Mouse (Mus musculus) CH12.LX (cell line): ENCODE data around the gene Fam169b. TPM values are rescaled to one million over a fixed set of nuclear protein-coding genes. Genes with fewer than 3 reads are reported as not detected.

Experiments used
- DNase-seq: peaks from one replicate; pipeline ENCODE4 v3.0.0-alpha.2; 2013; ENCODE audit errors: extremely low read depth
- H3K27ac ChIP-seq: 2 replicates; pipeline ENCODE4 v1.5.1; 2012; ENCODE audit warnings: low read depth, mild to moderate bottlenecking, control low read depth, moderate library complexity; ENCODE audit not compliant: insufficient read depth
- H3K27me3 ChIP-seq: replicated peaks from 2 replicates; pipeline ENCODE3; 2012; ENCODE audit warnings: inconsistent platforms
- H3K36me3 ChIP-seq, 2 experiments: replicated peaks in 1 of 2; 2 replicates each; pipeline versions ENCODE3 to v1.6.1; 2012; ENCODE audit warnings: inconsistent platforms in 1 of 2, low read length in 1 of 2, mild to moderate bottlenecking in 1 of 2, mixed read lengths in 1 of 2, moderate library complexity in 1 of 2; ENCODE audit not compliant: control insufficient read depth in 1 of 2, insufficient read depth in 1 of 2
- H3K4me1 ChIP-seq, 2 experiments: 2 replicates each; pipeline ENCODE4 v1.6.1; 2012; ENCODE audit warnings: inconsistent platforms in 1 of 2, moderate library complexity in 1 of 2; ENCODE audit not compliant: insufficient read depth in 2 of 2, control insufficient read depth in 1 of 2
- H3K4me2 ChIP-seq: 2 replicates; pipeline ENCODE4 v1.6.1; 2012; ENCODE audit warnings: low read depth, mild to moderate bottlenecking, control low read depth; ENCODE audit not compliant: poor library complexity, insufficient read depth, severe bottlenecking
- H3K4me3 ChIP-seq, 3 experiments: fragments of 150-350 bp in 1 of 3; sonication (generic) in 1 of 3; replicated peaks in 1 of 3; 2 replicates each; pipeline versions ENCODE3 to v1.5.1; 2011 to 2012; ENCODE audit warnings: low read depth in 2 of 3, low read length in 2 of 3, mild to moderate bottlenecking in 2 of 3, moderate library complexity in 2 of 3, control low read depth in 1 of 3, improper control_type of control experiment in 1 of 3, inconsistent platforms in 1 of 3, mixed read lengths in 1 of 3; ENCODE audit not compliant: poor library complexity in 1 of 3
- H3K79me2 ChIP-seq: replicated peaks from 2 replicates; pipeline ENCODE4 v1.6.1; 2012; ENCODE audit warnings: mild to moderate bottlenecking, moderate library complexity; ENCODE audit not compliant: control insufficient read depth, poor library complexity, insufficient read depth, severe bottlenecking; ENCODE audit errors: extremely low read depth
- H3K9ac ChIP-seq: 2 replicates; pipeline ENCODE4 v1.6.1; 2012; ENCODE audit warnings: low read depth, mild to moderate bottlenecking, control low read depth, moderate library complexity; ENCODE audit not compliant: insufficient read depth
- H3K9me3 ChIP-seq: replicated peaks from 2 replicates; pipeline ENCODE3; 2012; ENCODE audit warnings: low read length, inconsistent platforms, mixed read lengths
- CHD2 ChIP-seq: IDR thresholded peaks from 2 replicates; pipeline ENCODE4 v1.6.1; 2011; ENCODE audit warnings: low read length, improper control_type of control experiment
- ETS1 ChIP-seq: conservative IDR thresholded peaks from 2 replicates; pipeline ENCODE4 v1.6.1; 2012; ENCODE audit warnings: low read depth, mild to moderate bottlenecking, inconsistent platforms, low read length, improper control_type of control experiment, moderate library complexity
- GABPA ChIP-seq: IDR thresholded peaks from 2 replicates; pipeline ENCODE4 v1.6.1; 2012; ENCODE audit warnings: low read depth, low read length, improper control_type of control experiment, inconsistent platforms; ENCODE audit not compliant: insufficient replicate concordance
- MAFK ChIP-seq: IDR thresholded peaks from 2 replicates; pipeline ENCODE4 v1.6.1; 2011; ENCODE audit warnings: low read length, improper control_type of control experiment; ENCODE audit not compliant: insufficient replicate concordance
- MXI1 ChIP-seq: IDR thresholded peaks from 2 replicates; pipeline ENCODE4 v1.6.1; 2011; ENCODE audit warnings: mild to moderate bottlenecking, low read depth, low read length, improper control_type of control experiment
- POLR2A ChIP-seq: IDR thresholded peaks from 2 replicates; pipeline ENCODE4 v1.6.1; 2011; ENCODE audit warnings: low read depth, mild to moderate bottlenecking, improper control_type of control experiment, low read length
- RCOR1 ChIP-seq: conservative IDR thresholded peaks from 2 replicates; pipeline ENCODE4 v1.6.1; 2012; ENCODE audit warnings: low read depth, mild to moderate bottlenecking, inconsistent platforms, low read length, improper control_type of control experiment
- SMC3 ChIP-seq: IDR thresholded peaks from 2 replicates; pipeline ENCODE4 v1.6.1; 2011; ENCODE audit warnings: low read depth, low read length, improper control_type of control experiment
- TCF12 ChIP-seq: IDR thresholded peaks from 2 replicates; pipeline ENCODE4 v1.6.1; 2014; ENCODE audit warnings: low read depth, mild to moderate bottlenecking, inconsistent platforms, low read length, improper control_type of control experiment
- UBTF ChIP-seq: IDR thresholded peaks from 2 replicates; pipeline ENCODE4 v1.6.1; 2012; ENCODE audit warnings: low read depth, mild to moderate bottlenecking, inconsistent platforms, low read length, improper control_type of control experiment, moderate library complexity
- USF2 ChIP-seq: conservative IDR thresholded peaks from 2 replicates; pipeline ENCODE4 v1.6.1; 2011; ENCODE audit warnings: low read depth, low read length, improper control_type of control experiment
- dilution Hi-C: fragments of 300-500 bp; cut with MboI; formaldehyde crosslinking; loops from 2 replicates; pipeline ENCODE4 v1.14.3; 2020; ENCODE audit warnings: low sequenced_read_pairs; ENCODE audit not compliant: extremely low pct_unique_long_range_greater_than_20kb, extremely low pct_ligation_motif_present
- in situ Hi-C: fragments of 300-500 bp; cut with MboI; formaldehyde crosslinking; loops from 3 replicates; pipeline ENCODE4 v1.14.3; 2019; ENCODE audit warnings: low sequenced_read_pairs, low pct_ligation_motif_present, low pct_unique_long_range_greater_than_20kb, mixed read lengths
- polyA plus RNA-seq: library from polyadenylated mRNA; unstranded; fragments of >175 nt; gene quantifications from 2 replicates; pipeline ENCODE4 v1.2.1, GENCODE M21; 2012; ENCODE audit warnings: low read depth; ENCODE audit not compliant: insufficient read length
- total RNA-seq, 2 experiments: library from RNA; depleted of rRNA; stranded (reverse); fragments of 300-350 nt in 1 of 2; fragments of >200 nt in 1 of 2; gene quantifications; 2 replicates each; pipeline ENCODE4 v1.2.3; 2012 to 2014

Fam169b gene
- total and polyA plus RNA-seq, 3 experiments: 15.9 to 17.0 (median 16.2) TPM

DNA sequence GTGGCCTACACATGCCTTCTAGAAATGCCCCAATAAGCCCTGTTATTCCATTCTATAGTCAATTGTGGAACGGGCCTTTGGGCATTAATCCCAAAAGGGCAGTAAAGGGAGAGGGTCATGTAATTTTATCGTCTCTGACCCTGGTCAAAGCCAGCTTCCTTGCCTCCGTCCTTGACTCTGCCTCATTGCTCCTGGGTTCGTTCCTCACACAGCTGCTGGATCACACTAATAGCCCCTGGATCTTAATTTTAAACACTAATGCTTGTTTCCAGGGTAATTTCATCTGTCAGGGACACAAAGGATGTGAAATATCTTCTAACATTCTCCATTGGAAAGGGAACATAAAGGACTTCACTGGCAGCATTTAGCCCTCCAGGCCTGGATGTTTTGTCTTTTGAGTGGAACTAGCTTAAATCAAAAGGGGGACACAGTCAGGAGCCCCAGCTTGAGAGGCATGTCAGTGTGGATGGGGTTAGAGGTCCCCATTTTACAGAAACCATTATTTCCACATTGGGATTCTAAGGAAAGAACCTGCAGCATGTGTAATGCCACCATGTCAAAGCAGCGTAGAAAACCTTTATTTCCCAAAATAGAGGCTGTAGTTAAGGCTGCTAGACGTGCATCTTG is 122.2 kb downstream of the Fam169b start:
- TF ChIP-seq USF2 (no peak), POLR2A (no peak), UBTF (no peak), RCOR1 (no peak), ETS1 (no peak), TCF12 (no peak), SMC3 (no peak), MAFK (no peak)
- dilution Hi-C loops: no loop called here
- no peak overlapping the region for H3K27ac ChIP-seq
- H3K36me3 ChIP-seq: no peaks in the 10 kb centered on the region
- no peak overlapping the region for H3K4me2 ChIP-seq
- peaks cover 61% of the 10 kb centered on the region for H3K27me3 ChIP-seq
- in situ Hi-C loops: no loop called here
- no peak overlapping the region for H3K4me3 ChIP-seq
- DNase-seq: no peak
- H3K9ac ChIP-seq: no peak overlapping the region
- no peaks in the 10 kb centered on the region for H3K79me2 ChIP-seq
- H3K9me3 ChIP-seq: peaks cover 3% of the 10 kb centered on the region
- no peaks in the 10 kb centered on the region for H3K4me1 ChIP-seq

DNA sequence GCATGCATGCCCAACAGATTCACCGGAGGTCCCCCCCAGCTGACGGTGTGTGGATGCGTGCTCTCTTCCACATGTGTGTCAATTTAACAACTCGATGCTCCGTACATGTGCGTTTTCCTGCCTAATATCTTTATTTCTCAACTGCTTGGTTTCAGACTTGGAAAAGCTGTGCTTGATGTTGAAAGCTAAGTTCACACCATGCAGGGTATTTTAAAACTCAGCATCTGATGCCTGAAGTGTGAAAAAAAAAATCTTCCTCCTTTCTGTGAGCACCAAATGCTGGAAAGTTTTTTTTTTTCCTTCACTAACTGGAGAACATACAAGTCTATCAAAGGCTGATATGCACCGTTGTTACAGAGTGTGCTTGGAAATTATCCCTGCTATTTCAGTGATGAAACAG is 126.9 kb downstream of the Fam169b start:
- H3K9ac ChIP-seq: no peak overlapping the region
- no peaks in the 10 kb centered on the region for H3K9me3 ChIP-seq
- no peak for DNase-seq
- H3K27ac ChIP-seq: no peak overlapping the region
- peaks cover 57% of the 10 kb centered on the region for H3K27me3 ChIP-seq
- H3K36me3 ChIP-seq: no peaks in the 10 kb centered on the region
- TF ChIP-seq GABPA: no peak
- TF ChIP-seq MXI1: no peak
- H3K4me2 ChIP-seq: no peak overlapping the region
- in situ Hi-C loops: no loop called here
- no peaks in the 10 kb centered on the region for H3K79me2 ChIP-seq
- no peaks in the 10 kb centered on the region for H3K4me1 ChIP-seq
- H3K4me3 ChIP-seq: no peak overlapping the region
- dilution Hi-C loops: no loop called here

DNA sequence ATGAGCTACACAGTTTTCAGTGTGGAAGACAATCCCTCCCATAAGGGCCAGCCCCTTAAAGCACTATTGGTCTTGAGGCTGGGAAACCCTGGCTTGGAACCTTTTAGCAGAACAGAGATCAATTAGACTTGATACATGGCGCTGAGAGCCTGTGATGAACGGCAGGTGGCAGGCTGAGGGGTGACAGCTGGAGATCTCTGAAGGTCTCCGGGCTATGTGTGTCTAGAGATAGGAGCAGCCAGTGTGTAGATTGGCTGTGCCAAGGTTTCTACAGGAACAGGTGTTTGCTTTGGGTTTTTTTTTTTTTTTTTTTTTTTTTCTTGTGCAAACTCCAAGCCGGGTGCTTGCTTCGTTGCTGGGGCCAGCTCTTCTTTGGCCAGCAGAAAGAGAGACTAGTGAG is 135.0 kb downstream of the Fam169b start:
- dilution Hi-C loops (no loop called here), in situ Hi-C loops (no loop called here)
- no peak overlapping the region for H3K27ac ChIP-seq
- H3K4me2 ChIP-seq: no peak overlapping the region
- H3K4me1 ChIP-seq: no peaks in the 10 kb centered on the region
- H3K27me3 ChIP-seq: peaks cover 79% of the 10 kb centered on the region
- H3K4me3 ChIP-seq: no peak overlapping the region
- no peak for TF ChIP-seq CHD2
- no peaks in the 10 kb centered on the region for H3K9me3 ChIP-seq
- no peaks in the 10 kb centered on the region for H3K36me3 ChIP-seq
- no peak overlapping the region for H3K9ac ChIP-seq
- no peak for DNase-seq
- no peaks in the 10 kb centered on the region for H3K79me2 ChIP-seq

Other genes starting within 250 kb of the Fam169b start
- gene Pgpep1l, start 9.6 kb upstream of the Fam169b start, total RNA-seq (2012; rRNA removed): not detected in 2 replicates
- not detected in 2 replicates for gene Pgpep1l, start 9.6 kb upstream of the Fam169b start, total RNA-seq (2014; rRNA removed)
- not detected in 2 replicates for gene Pgpep1l, start 9.6 kb upstream of the Fam169b start, polyA plus RNA-seq